Mouse (Mus musculus) neural tube, embryonic 12.5 days (tissue): ENCODE measurements around the gene Naa10. TPM values are rescaled to one million over a fixed set of nuclear protein-coding genes. Genes with fewer than 3 reads are reported as not detected.
A peak's percentile ranks its signal among the peaks of the same experiment; 100 is the strongest.

Experiments used
- ATAC-seq: fragments of 200-750 bp; cut with Nextera tagmentation; 2 replicates; pipeline ENCODE4 v1.8.0; 2017; ENCODE audit warnings: low read depth, mild to moderate bottlenecking, moderate TSS enrichment, moderate library complexity; ENCODE audit not compliant: low FRiP score
- H3K27ac ChIP-seq: fragments of 300-500 bp; sonication (generic); 2 replicates; pipeline ENCODE4 v1.5.1; 2016
- H3K27me3 ChIP-seq: fragments of 300-500 bp; sonication (generic); replicated peaks from 2 replicates; pipeline ENCODE4 v1.6.1; 2016; ENCODE audit warnings: mild to moderate bottlenecking
- H3K36me3 ChIP-seq: fragments of 300-500 bp; sonication (generic); 2 replicates; pipeline ENCODE4 v1.6.1; 2016; ENCODE audit warnings: mild to moderate bottlenecking
- H3K4me1 ChIP-seq: fragments of 300-500 bp; sonication (generic); 2 replicates; pipeline ENCODE4 v1.6.1; 2016
- H3K4me2 ChIP-seq: fragments of 300-500 bp; sonication (generic); replicated peaks from 2 replicates; pipeline ENCODE4 v1.6.1; 2016; ENCODE audit warnings: mild to moderate bottlenecking
- H3K4me3 ChIP-seq: fragments of 300-500 bp; sonication (generic); 2 replicates; pipeline ENCODE4 v1.5.1; 2016
- H3K9ac ChIP-seq: fragments of 300-500 bp; sonication (generic); 2 replicates; pipeline ENCODE4 v1.6.1; 2016; ENCODE audit warnings: mild to moderate bottlenecking
- H3K9me3 ChIP-seq: fragments of 300-500 bp; sonication (generic); 2 replicates; pipeline ENCODE4 v1.6.1; 2016; ENCODE audit warnings: mild to moderate bottlenecking
- WGBS: fragments of 180-500 bp; shearing (Covaris S2); methylation state at CpG from one replicate; pipeline ENCODE4 v1.1.7; 2016; 5-methylcytosine and 5-hydroxymethylcytosine counted together
- polyA plus RNA-seq: library from polyadenylated mRNA; unstranded; fragments of >200 nt; fragmentation: Nextera tagmentation; extraction: Ambion mirVana; gene quantifications from 2 replicates; pipeline ENCODE4 v1.2.1, GENCODE M21; 2016

Gene Naa10
- 112 and 114 TPM in 2 replicates for polyA plus RNA-seq

- Histone ChIP-seq H3K4me3 (peak within 1 kb of the TSS; percentile 52), H3K9ac (peak within 1 kb of the TSS; percentile 62), H3K4me1 (peaks cover 5% of the 10 kb centered on the region; the same call in 1 of the 2 replicates), H3K27me3 (no peaks in the 10 kb centered on the region), H3K27ac (no peak within 1 kb of the TSS), H3K4me2 (peak within 1 kb of the TSS; percentile 67), H3K36me3 (peaks cover 10% of the 10 kb centered on the region), H3K9me3 (no peaks in the 10 kb centered on the region)
- 16% methylated on average over 43 of the region's 43 CpGs for WGBS
- ATAC-seq: peak; percentile 97
These were observed at the start of gene Naa10, which contains the start of gene Arhgap4 for GRCm38 (mm10) chrX:73921823-73922549. Naa10 (minus strand) TSS chrX:73921944. Arhgap4 (minus strand) TSS chrX:73921870.

GRCm38 (mm10) chrX:73970781-73971180, 49.0 kb upstream of the Naa10 start:
- Histone ChIP-seq H3K9me3 (no peaks in the 10 kb centered on the region), H3K27ac (no peak overlapping the region), H3K4me2 (no peak overlapping the region), H3K4me1 (no peaks in the 10 kb centered on the region), H3K27me3 (no peaks in the 10 kb centered on the region), H3K9ac (no peak overlapping the region), H3K4me3 (no peak overlapping the region), H3K36me3 (no peaks in the 10 kb centered on the region)
- no peak for ATAC-seq

- Histone ChIP-seq H3K4me2 (no peak overlapping the region), H3K4me3 (no peak overlapping the region), H3K9me3 (no peaks in the 10 kb centered on the region), H3K36me3 (no peaks in the 10 kb centered on the region), H3K27me3 (no peaks in the 10 kb centered on the region), H3K9ac (no peak overlapping the region), H3K27ac (no peak overlapping the region), H3K4me1 (0 out of 2 replicates have a peak, but pooled peaks cover under 1% of the 10 kb centered on the region)
- no peak for ATAC-seq
- 89% methylated on average over 2 of the region's 2 CpGs for WGBS
These were observed 48.0 kb upstream of the Naa10 start for GRCm38 (mm10) chrX:73969729-73970128.

- no peak overlapping the region for H3K4me3 ChIP-seq
- H3K9ac ChIP-seq: no peak overlapping the region
- no peaks in the 10 kb centered on the region for H3K27me3 ChIP-seq
- WGBS: 76% methylated on average over 1 of the region's 1 CpGs
- peaks cover 6% of the 10 kb centered on the region for H3K4me1 ChIP-seq
- H3K9me3 ChIP-seq: no peaks in the 10 kb centered on the region
- no peak for ATAC-seq
- H3K4me2 ChIP-seq: no peak overlapping the region
- H3K27ac ChIP-seq: no peak overlapping the region
- H3K36me3 ChIP-seq: no peaks in the 10 kb centered on the region
These were observed 47.4 kb upstream of the Naa10 start for GRCm38 (mm10) chrX:73969167-73969566.

- Histone ChIP-seq H3K36me3 (peaks cover 4% of the 10 kb centered on the region; the same call in 1 of the 2 replicates), H3K4me3 (peak overlapping the region; percentile 73), H3K27ac (peak overlapping the region; percentile 92), H3K9me3 (no peaks in the 10 kb centered on the region), H3K9ac (peak overlapping the region; percentile 70), H3K4me2 (peak overlapping the region; percentile 77), H3K4me1 (peaks cover 20% of the 10 kb centered on the region), H3K27me3 (no peaks in the 10 kb centered on the region)
- WGBS: 16% methylated on average over 60 of the region's 60 CpGs
- peak; percentile 86 for ATAC-seq
These were observed 45.7 kb upstream of the Naa10 start for GRCm38 (mm10) chrX:73967177-73968075.

GRCm38 (mm10) chrX:73966248-73967176, 44.8 kb upstream of the Naa10 start, which contains the start of gene Hcfc1:
Hcfc1 (minus strand) TSS chrX:73966357.
- peak within 1 kb of the TSS; percentile 73 for H3K4me3 ChIP-seq
- no peaks in the 10 kb centered on the region for H3K27me3 ChIP-seq
- peak within 1 kb of the TSS; percentile 92 for H3K27ac ChIP-seq
- H3K9me3 ChIP-seq: no peaks in the 10 kb centered on the region
- H3K36me3 ChIP-seq: peaks cover 4% of the 10 kb centered on the region; the same call in 1 of the 2 replicates
- peak within 1 kb of the TSS; percentile 77 for H3K4me2 ChIP-seq
- H3K9ac ChIP-seq: peak within 1 kb of the TSS; percentile 70
- H3K4me1 ChIP-seq: peaks cover 20% of the 10 kb centered on the region
- peak; percentile 83 for ATAC-seq
- WGBS: 17% methylated on average over 58 of the region's 58 CpGs

- no peaks in the 10 kb centered on the region for H3K27me3 ChIP-seq
- peaks cover 20% of the 10 kb centered on the region for H3K4me1 ChIP-seq
- H3K27ac ChIP-seq: no peak overlapping the region
- H3K9me3 ChIP-seq: no peaks in the 10 kb centered on the region
- H3K36me3 ChIP-seq: peaks cover 4% of the 10 kb centered on the region; the same call in 1 of the 2 replicates
- 13% methylated on average over 20 of the region's 20 CpGs for WGBS
- H3K4me3 ChIP-seq: peak overlapping the region; percentile 73
- peak overlapping the region; percentile 70 for H3K9ac ChIP-seq
- H3K4me2 ChIP-seq: peak overlapping the region; percentile 77
- ATAC-seq: no peak
These were observed 43.6 kb upstream of the Naa10 start for GRCm38 (mm10) chrX:73965307-73965706.

GRCm38 (mm10) chrX:73964363-73964762, 42.6 kb upstream of the Naa10 start:
- H3K27me3 ChIP-seq: no peaks in the 10 kb centered on the region
- no peak overlapping the region for H3K27ac ChIP-seq
- peak overlapping the region; percentile 77 for H3K4me2 ChIP-seq
- peaks cover 20% of the 10 kb centered on the region for H3K4me1 ChIP-seq
- WGBS: 40% methylated on average over 3 of the region's 3 CpGs
- H3K36me3 ChIP-seq: peaks cover 4% of the 10 kb centered on the region; the same call in 1 of the 2 replicates
- H3K9ac ChIP-seq: peak overlapping the region; percentile 70
- ATAC-seq: no peak
- H3K9me3 ChIP-seq: no peaks in the 10 kb centered on the region
- H3K4me3 ChIP-seq: peak overlapping the region; percentile 73

- H3K27me3 ChIP-seq: no peaks in the 10 kb centered on the region
- peaks cover 81% of the 10 kb centered on the region for H3K36me3 ChIP-seq
- no peak overlapping the region for H3K9ac ChIP-seq
- WGBS: 92% methylated on average over 6 of the region's 6 CpGs
- H3K27ac ChIP-seq: no peak overlapping the region
- H3K4me2 ChIP-seq: no peak overlapping the region
- no peaks in the 10 kb centered on the region for H3K9me3 ChIP-seq
- no peak for ATAC-seq
- H3K4me1 ChIP-seq: no peaks in the 10 kb centered on the region
- H3K4me3 ChIP-seq: no peak overlapping the region
These were observed 33.2 kb upstream of the Naa10 start for GRCm38 (mm10) chrX:73954988-73955387.

- Histone ChIP-seq H3K4me1 (no peaks in the 10 kb centered on the region), H3K36me3 (peaks cover 87% of the 10 kb centered on the region), H3K9me3 (no peaks in the 10 kb centered on the region), H3K4me2 (no peak overlapping the region), H3K27ac (no peak overlapping the region), H3K9ac (no peak overlapping the region), H3K4me3 (no peak overlapping the region), H3K27me3 (no peaks in the 10 kb centered on the region)
- WGBS: 87% methylated on average over 5 of the region's 5 CpGs
- no peak for ATAC-seq
These were observed 30.9 kb upstream of the Naa10 start for GRCm38 (mm10) chrX:73952603-73953002.

- no peak overlapping the region for H3K9ac ChIP-seq
- peak; percentile 46 for ATAC-seq
- H3K4me2 ChIP-seq: no peak overlapping the region
- no peak overlapping the region for H3K27ac ChIP-seq
- H3K36me3 ChIP-seq: peaks cover 90% of the 10 kb centered on the region
- H3K4me3 ChIP-seq: no peak overlapping the region
- H3K9me3 ChIP-seq: no peaks in the 10 kb centered on the region
- WGBS: 92% methylated on average over 10 of the region's 10 CpGs
- no peaks in the 10 kb centered on the region for H3K27me3 ChIP-seq
- no peaks in the 10 kb centered on the region for H3K4me1 ChIP-seq
These were observed 27.6 kb upstream of the Naa10 start for GRCm38 (mm10) chrX:73949341-73949740.
